Mouse (Mus musculus) intestine, embryonic 16.5 days (tissue): ENCODE results near the gene Dst. TPM values are rescaled to one million over a fixed set of nuclear protein-coding genes. Genes with fewer than 3 reads are reported as not detected.

Source experiments
- ATAC-seq: fragments of 200-750 bp; cut with Nextera tagmentation; 2 replicates; pipeline ENCODE4 v1.8.0; 2017; ENCODE audit warnings: moderate TSS enrichment, moderate library complexity
- H3K27ac ChIP-seq: fragments of 300-500 bp; sonication (generic); 2 replicates; pipeline ENCODE4 v1.5.1; 2014; ENCODE audit warnings: mild to moderate bottlenecking, low read length
- H3K27me3 ChIP-seq: fragments of 300-500 bp; sonication (generic); replicated peaks from 2 replicates; pipeline ENCODE4 v1.6.1; 2014; ENCODE audit warnings: low read length, control low read depth, mixed read lengths; ENCODE audit not compliant: control insufficient read depth, insufficient read depth
- H3K36me3 ChIP-seq: fragments of 300-500 bp; sonication (generic); 2 replicates; pipeline ENCODE4 v1.6.1; 2014; ENCODE audit warnings: low read length, control low read depth; ENCODE audit not compliant: control insufficient read depth, insufficient read depth
- H3K4me1 ChIP-seq: fragments of 300-500 bp; sonication (generic); 2 replicates; pipeline ENCODE4 v1.6.1; 2014; ENCODE audit warnings: low read length, control low read depth, mixed read lengths; ENCODE audit not compliant: control insufficient read depth, insufficient read depth
- H3K4me2 ChIP-seq: fragments of 300-500 bp; sonication (generic); 2 replicates; pipeline ENCODE4 v1.6.1; 2014; ENCODE audit warnings: low read depth, low read length, control low read depth
- H3K4me3 ChIP-seq: fragments of 300-500 bp; sonication (generic); 2 replicates; pipeline ENCODE4 v1.5.1; 2014; ENCODE audit warnings: mild to moderate bottlenecking, low read length
- H3K9ac ChIP-seq: fragments of 300-500 bp; sonication (generic); 2 replicates; pipeline ENCODE4 v1.6.1; 2014; ENCODE audit warnings: low read depth, low read length
- H3K9me3 ChIP-seq: fragments of 300-500 bp; sonication (generic); 2 replicates; pipeline ENCODE4 v1.6.1; 2016; ENCODE audit warnings: low read length, control low read depth; ENCODE audit not compliant: control insufficient read depth
- WGBS: fragments of 180-500 bp; shearing (Covaris S2); extraction: QIAGEN DNeasy Blood & Tissue Kit; methylation state at CpG from one replicate; pipeline ENCODE4 v1.1.7; 2014; 5-methylcytosine and 5-hydroxymethylcytosine counted together
- polyA plus RNA-seq: library from polyadenylated mRNA; unstranded; fragments of >200 nt; fragmentation: Nextera tagmentation; extraction: Ambion mirVana; gene quantifications from 2 replicates; pipeline ENCODE4 v1.2.1, GENCODE M21; 2015

The Dst gene
- polyA plus RNA-seq, 1 experiment from 2014 or later, result 15.1 TPM

GRCm38 (mm10) chr1:34023154-34023553 is 115.1 kb downstream of the Dst start:
- H3K27me3 ChIP-seq, result no peaks in the 10 kb centered on the region
- no peaks in the 10 kb centered on the region for H3K36me3 ChIP-seq
- ATAC-seq, result no peak
- H3K4me2 ChIP-seq, result no peak overlapping the region
- 75% methylated on average over 9 of the region's 9 CpGs for WGBS
- H3K27ac ChIP-seq, result no peak overlapping the region
- H3K4me3 ChIP-seq, result no peak overlapping the region
- no peak overlapping the region for H3K9ac ChIP-seq
- no peaks in the 10 kb centered on the region for H3K4me1 ChIP-seq
- H3K9me3 ChIP-seq, result no peaks in the 10 kb centered on the region

GRCm38 (mm10) chr1:34025879-34026278 is 117.9 kb downstream of the Dst start:
- 81% methylated on average over 6 of the region's 6 CpGs for WGBS
- no peak for ATAC-seq
- H3K4me3 ChIP-seq, result no peak overlapping the region
- no peak overlapping the region for H3K9ac ChIP-seq
- no peaks in the 10 kb centered on the region for H3K4me1 ChIP-seq
- no peaks in the 10 kb centered on the region for H3K9me3 ChIP-seq
- H3K27me3 ChIP-seq, result no peaks in the 10 kb centered on the region
- no peaks in the 10 kb centered on the region for H3K36me3 ChIP-seq
- H3K4me2 ChIP-seq, result no peak overlapping the region
- no peak overlapping the region for H3K27ac ChIP-seq

- H3K27me3 ChIP-seq, result no peaks in the 10 kb centered on the region
- H3K36me3 ChIP-seq, result no peaks in the 10 kb centered on the region
- no peak for ATAC-seq
- no peaks in the 10 kb centered on the region for H3K9me3 ChIP-seq
- H3K4me2 ChIP-seq, result no peak overlapping the region
- H3K4me1 ChIP-seq, result no peaks in the 10 kb centered on the region
- 70% methylated on average over 5 of the region's 5 CpGs for WGBS
- H3K27ac ChIP-seq, result no peak overlapping the region
- H3K4me3 ChIP-seq, result no peak overlapping the region
- H3K9ac ChIP-seq, result no peak overlapping the region
Measured at GRCm38 (mm10) chr1:34028722-34029121, 120.7 kb downstream of the Dst start.

GRCm38 (mm10) chr1:34030330-34031021 is 122.5 kb downstream of the Dst start:
- 83% methylated on average over 17 of the region's 17 CpGs for WGBS
- H3K27me3 ChIP-seq, result no peaks in the 10 kb centered on the region

GRCm38 (mm10) chr1:34033052-34033451 is 125.0 kb downstream of the Dst start:
- H3K27ac ChIP-seq, result no peak overlapping the region
- H3K36me3 ChIP-seq, result no peaks in the 10 kb centered on the region
- 58% methylated on average over 5 of the region's 5 CpGs for WGBS
- no peaks in the 10 kb centered on the region for H3K4me1 ChIP-seq
- ATAC-seq, result no peak
- no peaks in the 10 kb centered on the region for H3K9me3 ChIP-seq
- H3K4me3 ChIP-seq, result no peak overlapping the region
- no peak overlapping the region for H3K9ac ChIP-seq
- no peaks in the 10 kb centered on the region for H3K27me3 ChIP-seq
- no peak overlapping the region for H3K4me2 ChIP-seq

More at GRCm38 (mm10) chr1:34030330-34031021, 122.5 kb downstream of the Dst start:
- Histone ChIP-seq H3K9me3 (no peaks in the 10 kb centered on the region), H3K9ac (no peak overlapping the region), H3K36me3 (no peaks in the 10 kb centered on the region), H3K4me1 (no peaks in the 10 kb centered on the region), H3K4me3 (no peak overlapping the region), H3K27ac (no peak overlapping the region), H3K4me2 (no peak overlapping the region)
- ATAC-seq, result no peak

- Histone ChIP-seq H3K36me3 (no peaks in the 10 kb centered on the region), H3K27me3 (no peaks in the 10 kb centered on the region), H3K4me2 (no peak overlapping the region), H3K4me1 (no peaks in the 10 kb centered on the region), H3K9me3 (no peaks in the 10 kb centered on the region), H3K4me3 (no peak overlapping the region), H3K27ac (no peak overlapping the region), H3K9ac (no peak overlapping the region)
- 97% methylated on average over 1 of the region's 1 CpGs for WGBS
- no peak for ATAC-seq
Measured at GRCm38 (mm10) chr1:34033478-34033877, 125.5 kb downstream of the Dst start.

- Histone ChIP-seq H3K36me3 (no peaks in the 10 kb centered on the region), H3K4me3 (no peak overlapping the region), H3K27me3 (no peaks in the 10 kb centered on the region), H3K9me3 (no peaks in the 10 kb centered on the region), H3K4me1 (no peaks in the 10 kb centered on the region), H3K27ac (no peak overlapping the region), H3K9ac (no peak overlapping the region), H3K4me2 (no peak overlapping the region)
- no peak for ATAC-seq
- WGBS, result 86% methylated on average over 3 of the region's 3 CpGs
Measured at GRCm38 (mm10) chr1:34033958-34034357, 125.9 kb downstream of the Dst start.

- Histone ChIP-seq H3K4me1 (no peaks in the 10 kb centered on the region), H3K4me2 (no peak overlapping the region), H3K4me3 (no peak overlapping the region), H3K36me3 (no peaks in the 10 kb centered on the region), H3K27ac (no peak overlapping the region), H3K9me3 (no peaks in the 10 kb centered on the region), H3K27me3 (no peaks in the 10 kb centered on the region), H3K9ac (no peak overlapping the region)
- WGBS, result 82% methylated on average over 12 of the region's 12 CpGs
- no peak for ATAC-seq
Measured at GRCm38 (mm10) chr1:34036111-34036510, 128.1 kb downstream of the Dst start.

- Histone ChIP-seq H3K36me3 (no peaks in the 10 kb centered on the region), H3K27ac (no peak overlapping the region), H3K9me3 (no peaks in the 10 kb centered on the region), H3K4me1 (no peaks in the 10 kb centered on the region), H3K27me3 (no peaks in the 10 kb centered on the region), H3K9ac (no peak overlapping the region), H3K4me2 (no peak overlapping the region), H3K4me3 (no peak overlapping the region)
- no peak for ATAC-seq
- 91% methylated on average over 7 of the region's 7 CpGs for WGBS
Measured at GRCm38 (mm10) chr1:34038571-34038970, 130.5 kb downstream of the Dst start.

- Histone ChIP-seq H3K27me3 (no peaks in the 10 kb centered on the region), H3K9me3 (no peaks in the 10 kb centered on the region)
- 63% methylated on average over 3 of the region's 3 CpGs for whole genome bisulfite sequencing
Measured at GRCm38 (mm10) chr1:34040049-34040448, 132.0 kb downstream of the Dst start.

More at GRCm38 (mm10) chr1:34040049-34040448, 132.0 kb downstream of the Dst start:
- Histone ChIP-seq H3K9ac (no peak overlapping the region), H3K4me3 (no peak overlapping the region), H3K36me3 (no peaks in the 10 kb centered on the region), H3K4me2 (no peak overlapping the region), H3K27ac (no peak overlapping the region), H3K4me1 (no peaks in the 10 kb centered on the region)
- no peak for ATAC-seq
